Mouse (Mus musculus) frontal cortex, postnatal 25 days (tissue): ENCODE results near the gene Vmn1r151.
"Not testable (repeated sequence)": the region's sequence is repeated elsewhere in the genome, so short reads cannot be mapped to it uniquely, and the experiment has no call there.

Experiments
- DNase-seq, 2 experiments: peaks; one replicate each; pipeline ENCODE4 v3.0.0; 2022; ENCODE audit warnings: low spot score in 2 of 2

Gene Vmn1r151

GRCm38 (mm10) chr7:22499578-22499977 is at the start of gene Vmn1r151:
Gene Vmn1r151 (minus strand): TSS chr7:22499678.
- DNase-seq, result not testable (repeated sequence)

GRCm38 (mm10) chr7:22534787-22535186 is 35.3 kb upstream of the Vmn1r151 start, which contains the start of gene Gm8677:
Gene Gm8677 (minus strand): TSS chr7:22534887.
- DNase-seq, result not testable (repeated sequence)

DNA sequence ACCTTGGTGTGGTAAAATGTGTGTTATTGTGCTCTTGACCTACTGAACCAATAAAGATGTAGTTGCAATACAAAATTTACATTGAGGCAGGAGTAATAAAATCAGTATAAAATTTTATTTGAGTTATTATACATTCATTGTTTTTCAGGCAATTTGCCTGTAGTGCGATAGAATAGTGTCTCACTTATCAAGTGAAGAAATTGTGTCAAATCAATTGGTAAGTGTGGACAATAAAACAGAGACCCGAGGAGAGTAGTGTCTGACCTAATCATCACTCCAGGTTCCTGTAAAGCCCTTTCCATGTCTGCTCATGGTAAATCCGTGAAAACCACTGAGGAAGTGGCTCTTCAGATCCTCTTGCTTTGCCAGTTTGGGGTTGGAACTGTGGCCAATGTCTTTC is 23.2 kb upstream of the Vmn1r151 start, which contains the start of gene Vmn1r152:
TSS of gene Vmn1r152 (plus strand) at position 301 of the 400 bp plus-strand sequence.
- not testable (repeated sequence) for DNase-seq

GRCm38 (mm10) chr7:22463975-22464374 is 35.5 kb downstream of the Vmn1r151 start, which contains the start of gene Gm10665:
Gene Gm10665 (minus strand): TSS chr7:22464075.
- not testable (repeated sequence) for DNase-seq
